Mouse (Mus musculus) megakaryocyte-erythroid progenitor cell, adult 5-6 weeks (primary cell): ENCODE results near the gene Nxnl1. TPM values are rescaled to one million over a fixed set of nuclear protein-coding genes. Genes with fewer than 3 reads are reported as not detected.

Experiments
- ATAC-seq: replicated peaks from 2 replicates; pipeline ENCODE4 v1.8.0; 2016; ENCODE audit warnings: mild to moderate bottlenecking, inconsistent platforms; ENCODE audit not compliant: severe bottlenecking, poor library complexity, low FRiP score, low TSS enrichment
- total RNA-seq, 2 experiments: library from RNA; stranded (forward) in 1 of 2; stranded (reverse) in 1 of 2; fragments of 200-1000, 215-1000 nt in 1 of 2; fragments of >200 nt in 1 of 2; fragmentation: Nextera tagmentation in 1 of 2; gene quantifications; 2 replicates each; pipeline ENCODE4 v1.2.3; 2014 to 2017

Gene Nxnl1
- total RNA-seq, 2 experiments from 2014 or later, result not detected

- ATAC-seq, result no peak
Measured at GRCm38 (mm10) chr8:71591017-71591416, 24.6 kb upstream of the Nxnl1 start.

GRCm38 (mm10) chr8:71588762-71589161, 22.4 kb upstream of the Nxnl1 start:
- ATAC-seq, result no peak

- ATAC-seq, result no peak
Measured at GRCm38 (mm10) chr8:71586891-71587290, 20.5 kb upstream of the Nxnl1 start.

- ATAC-seq, result no peak
Measured at GRCm38 (mm10) chr8:71580201-71580600, 13.8 kb upstream of the Nxnl1 start.

GRCm38 (mm10) chr8:71579476-71579875, 13.1 kb upstream of the Nxnl1 start:
- ATAC-seq, result no peak

GRCm38 (mm10) chr8:71579009-71579408, 12.6 kb upstream of the Nxnl1 start:
- no peak for ATAC-seq

GRCm38 (mm10) chr8:71577856-71578387, 11.5 kb upstream of the Nxnl1 start:
- no peak for ATAC-seq

- no peak for ATAC-seq
Measured at GRCm38 (mm10) chr8:71575020-71575419, 8.6 kb upstream of the Nxnl1 start.

- ATAC-seq, result no peak
Measured at GRCm38 (mm10) chr8:71574426-71574825, 8.0 kb upstream of the Nxnl1 start.

GRCm38 (mm10) chr8:71572847-71573633, 6.6 kb upstream of the Nxnl1 start:
- ATAC-seq, result no peak

- ATAC-seq, result no peak
Measured at GRCm38 (mm10) chr8:71572077-71572476, 5.7 kb upstream of the Nxnl1 start.

GRCm38 (mm10) chr8:71570291-71570954, 4.0 kb upstream of the Nxnl1 start:
- peak; percentile 83 for ATAC-seq

GRCm38 (mm10) chr8:71569366-71570290, 3.2 kb upstream of the Nxnl1 start:
- peak; percentile 61 for ATAC-seq

GRCm38 (mm10) chr8:71568941-71569340, 2.5 kb upstream of the Nxnl1 start:
- no peak for ATAC-seq

GRCm38 (mm10) chr8:71568387-71568937, 2.1 kb upstream of the Nxnl1 start, which contains the start of gene Slc27a1:
Gene Slc27a1, plus strand, starts transcription at chr8:71568882.
- no peak for ATAC-seq

GRCm38 (mm10) chr8:71567587-71567986, 1.2 kb upstream of the Nxnl1 start:
- no peak for ATAC-seq

- no peak for ATAC-seq
Measured at GRCm38 (mm10) chr8:71563992-71564391, 2.4 kb downstream of the Nxnl1 start.

- ATAC-seq, result peak; percentile 60
Measured at GRCm38 (mm10) chr8:71562751-71563150, 3.6 kb downstream of the Nxnl1 start.

GRCm38 (mm10) chr8:71561401-71561800, 5.0 kb downstream of the Nxnl1 start:
- peak; percentile 53 for ATAC-seq
